In genomic region chr17:35079778-35080177, GRCm38 (mm10) we compare ENCODE assay signal across 10 mouse cellular contexts. TPM values are rescaled to one million over a fixed set of nuclear protein-coding genes. Genes with fewer than 3 reads are reported as not detected.
A peak's percentile ranks its signal among the peaks of the same experiment; 100 is the strongest.
DNase-seq lines count a peak whose midpoint lies in the region; ATAC-seq and TF ChIP-seq lines count a peak whose summit lies in the region.
"Had no signal": no experiment of that assay in that cellular context is flagged by ENCODE, and none has a peak within 500 bp of the region (broad histone marks: within the 10 kb centered on the region; RNA-seq: fewer than 3 reads in every experiment).

No protein-coding gene starts in this region.

- no peak for TF ChIP-seq CTCF in lung, embryonic 14.5 days (IDR thresholded peaks at IDR 0.05; ENCODE audit: low read depth)
- TF ChIP-seq CTCF in lung, postnatal 0 days (IDR thresholded peaks at IDR 0.05): no peak
- TF ChIP-seq CTCF in small intestine, adult 2 months (IDR thresholded peaks at IDR 0.05; ENCODE audit: extremely low read depth, insufficient read length, insufficient replicate concordance, low read depth, low read length): no peak

- H3K4me1 ChIP-seq in lung, embryonic 14.5 days (ENCODE audit: insufficient read depth): 0 out of 2 replicates have a peak, but pooled peaks cover 4% of the 10 kb centered on the region
- H3K4me1 ChIP-seq in lung, postnatal 0 days (ENCODE audit: insufficient read depth, low read depth, low read length): no peaks in the 10 kb centered on the region
- peaks cover 27% of the 10 kb centered on the region for H3K4me1 ChIP-seq in intestine, embryonic 16.5 days (ENCODE audit: control insufficient read depth, insufficient read depth, low read length)
- peaks cover 30% of the 10 kb centered on the region for H3K4me1 ChIP-seq in small intestine, adult 2 months (ENCODE audit: control insufficient read depth, insufficient read depth, insufficient read length, low read length)
- peaks cover 9% of the 10 kb centered on the region; the same call in 1 of the 2 replicates for H3K4me1 ChIP-seq in kidney, embryonic 14.5 days (ENCODE audit: control insufficient read depth, insufficient read depth, low read length)

- no peak for DNase-seq in lung, embryonic 14.5 days
- no peak for DNase-seq in lung, postnatal 0 days (ENCODE audit: low spot score)
- DNase-seq in c-Kit-positive CD71-positive TER-119-positive erythroid progenitor cells, embryonic 14.5 days (ENCODE audit: low spot score): peak; percentile 80
- no peak for DNase-seq in right cerebral cortex, adult 2 months (ENCODE audit: low spot score in 2 of 2)
- DNase-seq: forebrain, postnatal 0 days; kidney, postnatal 10 days had no signal

- WGBS in lung, embryonic 14.5 days: 40% methylated on average over 9 of the region's 9 CpGs
- 39% methylated on average over 9 of the region's 9 CpGs for WGBS in lung, postnatal 0 days
- WGBS in intestine, embryonic 16.5 days: 45% methylated on average over 9 of the region's 9 CpGs
- 20% methylated on average over 9 of the region's 9 CpGs for WGBS in small intestine, adult 2 months
- 61% methylated on average over 9 of the region's 9 CpGs for WGBS in kidney, embryonic 14.5 days

- TF ChIP-seq EP300 in lung, postnatal 0 days (IDR thresholded peaks at IDR 0.05): no peak

- H3K4me2 ChIP-seq in lung, embryonic 14.5 days: no peak overlapping the region
- no peak overlapping the region for H3K4me2 ChIP-seq in lung, postnatal 0 days (replicated peaks; ENCODE audit: low read depth, low read length)
- peak overlapping the region; percentile 25; the same call in 1 of the 2 replicates for H3K4me2 ChIP-seq in intestine, embryonic 16.5 days (ENCODE audit: low read depth, low read length)
- H3K4me2 ChIP-seq in kidney, embryonic 14.5 days (replicated peaks; ENCODE audit: low read depth, low read length): no peak overlapping the region

- H3K27ac ChIP-seq in lung, embryonic 14.5 days (ENCODE audit: low read depth): no peak overlapping the region
- no peak overlapping the region for H3K27ac ChIP-seq in lung, postnatal 0 days (ENCODE audit: low read length)
- peak overlapping the region; percentile 59 for H3K27ac ChIP-seq in intestine, embryonic 16.5 days (ENCODE audit: low read length)
- peak overlapping the region; percentile 48 for H3K27ac ChIP-seq in small intestine, adult 2 months (ENCODE audit: insufficient read depth, low read depth, low read length)
- H3K27ac ChIP-seq in kidney, embryonic 14.5 days (ENCODE audit: low read depth, low read length): no peak overlapping the region

- no peaks in the 10 kb centered on the region for H3K9me3 ChIP-seq in lung, embryonic 14.5 days (ENCODE audit: low read depth, low read length)
- no peaks in the 10 kb centered on the region for H3K9me3 ChIP-seq in lung, postnatal 0 days (ENCODE audit: low read length)
- no peaks in the 10 kb centered on the region for H3K9me3 ChIP-seq in intestine, embryonic 16.5 days (ENCODE audit: control insufficient read depth, low read length)
- peaks cover 3% of the 10 kb centered on the region; the same call in 1 of the 2 replicates for H3K9me3 ChIP-seq in kidney, embryonic 14.5 days (ENCODE audit: control insufficient read depth, low read length)

- ATAC-seq in lung, embryonic 14.5 days (ENCODE audit: insufficient read depth): no peak
- no peak for ATAC-seq in lung, postnatal 0 days
- ATAC-seq in intestine, embryonic 16.5 days: peak; percentile 85
- no peak for ATAC-seq in kidney, embryonic 14.5 days (ENCODE audit: low FRiP score, low TSS enrichment)
- ATAC-seq: activated CD4-positive, CD25-positive, alpha-beta regulatory T cell, adult 4 months; forebrain, postnatal 0 days had no signal

- TF ChIP-seq POLR2A in small intestine, adult 2 months (IDR thresholded peaks at IDR 0.05; ENCODE audit: low read depth, low read length): no peak; the same call in 1 of the 2 replicates

- H3K9ac ChIP-seq in lung, embryonic 14.5 days: peak overlapping the region; percentile 15; the same call in 1 of the 2 replicates
- H3K9ac ChIP-seq in lung, postnatal 0 days (replicated peaks; ENCODE audit: low read depth): no peak overlapping the region
- peak overlapping the region; percentile 43; the same call in 1 of the 2 replicates for H3K9ac ChIP-seq in intestine, embryonic 16.5 days (ENCODE audit: low read depth, low read length)
- no peak overlapping the region for H3K9ac ChIP-seq in kidney, embryonic 14.5 days (ENCODE audit: low read depth, low read length)
- H3K9ac ChIP-seq: forebrain, postnatal 0 days had no signal

- no peak overlapping the region for H3K4me3 ChIP-seq in lung, embryonic 14.5 days (ENCODE audit: low read depth, low read length)
- H3K4me3 ChIP-seq in lung, postnatal 0 days (ENCODE audit: low read depth, low read length): no peak overlapping the region
- no peak overlapping the region; the same call in 1 of the 2 replicates for H3K4me3 ChIP-seq in intestine, embryonic 16.5 days (ENCODE audit: low read length)
- H3K4me3 ChIP-seq in small intestine, adult 2 months (ENCODE audit: low read depth, low read length): no peak overlapping the region
- H3K4me3 ChIP-seq in kidney, embryonic 14.5 days (ENCODE audit: low read length): no peak overlapping the region

- no peaks in the 10 kb centered on the region for H3K27me3 ChIP-seq in lung, embryonic 14.5 days (ENCODE audit: insufficient read depth, low read length)
- no peaks in the 10 kb centered on the region for H3K27me3 ChIP-seq in lung, postnatal 0 days (replicated peaks; ENCODE audit: insufficient read depth, low read length)
- no peaks in the 10 kb centered on the region for H3K27me3 ChIP-seq in intestine, embryonic 16.5 days (replicated peaks; ENCODE audit: control insufficient read depth, insufficient read depth, low read length)
- H3K27me3 ChIP-seq in small intestine, adult 2 months (ENCODE audit: control insufficient read depth, insufficient read depth, low read length): no peaks in the 10 kb centered on the region
- H3K27me3 ChIP-seq in kidney, embryonic 14.5 days (ENCODE audit: control insufficient read depth, insufficient read depth, low read length): peaks cover 2% of the 10 kb centered on the region; the same call in 1 of the 2 replicates

- H3K36me3 ChIP-seq in lung, embryonic 14.5 days (ENCODE audit: insufficient read depth): no peaks in the 10 kb centered on the region
- no peaks in the 10 kb centered on the region for H3K36me3 ChIP-seq in lung, postnatal 0 days (ENCODE audit: insufficient read depth, low read length)
- no peaks in the 10 kb centered on the region for H3K36me3 ChIP-seq in intestine, embryonic 16.5 days (ENCODE audit: control insufficient read depth, insufficient read depth, low read length)
- no peaks in the 10 kb centered on the region for H3K36me3 ChIP-seq in small intestine, adult 2 months (ENCODE audit: control insufficient read depth, insufficient read depth, low read length)
- H3K36me3 ChIP-seq in kidney, embryonic 14.5 days (ENCODE audit: control insufficient read depth, insufficient read depth, low read length): no peaks in the 10 kb centered on the region

RNA-seq across cellular contexts. Expression of gene Ly6g6d, which starts 1.9 kb away (rescaled TPM):
- polyA plus RNA-seq in lung, embryonic 14.5 days (2014; fragmentation: Nextera tagmentation; extraction: Ambion mirVana): 2.7 and 4.0 TPM in 2 replicates
- 14.4 and 14.7 TPM in 2 replicates for polyA plus RNA-seq in lung, postnatal 0 days (2015; fragmentation: Nextera tagmentation; extraction: Ambion mirVana)
- 4.3 and 5.6 TPM in 2 replicates for polyA plus RNA-seq in intestine, embryonic 16.5 days (2015; fragmentation: Nextera tagmentation; extraction: Ambion mirVana)
- polyA plus RNA-seq in small intestine, adult 2 months (2012; rRNA removed): 7.2 and 10.7 TPM in 2 replicates
- 4.3 and 4.8 TPM in 2 replicates for polyA plus RNA-seq in kidney, embryonic 14.5 days (2014; fragmentation: Nextera tagmentation; extraction: Ambion mirVana)
- polyA plus RNA-seq: activated CD4-positive, CD25-positive, alpha-beta regulatory T cell, adult 4 months had no signal

RNA-seq across cellular contexts. Expression of gene Ly6g6e, which starts 3.1 kb away (rescaled TPM):
- 0.39 and 0.43 TPM in 2 replicates for polyA plus RNA-seq in lung, embryonic 14.5 days (2014; fragmentation: Nextera tagmentation; extraction: Ambion mirVana)
- polyA plus RNA-seq in lung, postnatal 0 days (2015; fragmentation: Nextera tagmentation; extraction: Ambion mirVana): 2.8 and 3.1 TPM in 2 replicates
- 3.4 and 3.8 TPM in 2 replicates for polyA plus RNA-seq in intestine, embryonic 16.5 days (2015; fragmentation: Nextera tagmentation; extraction: Ambion mirVana)
- polyA plus RNA-seq in small intestine, adult 2 months (2012; rRNA removed): 1.3 and 19.4 TPM in 2 replicates
- polyA plus RNA-seq in kidney, embryonic 14.5 days (2014; fragmentation: Nextera tagmentation; extraction: Ambion mirVana): 0.81 and 1.3 TPM in 2 replicates
- polyA plus RNA-seq: activated CD4-positive, CD25-positive, alpha-beta regulatory T cell, adult 4 months had no signal

RNA-seq across cellular contexts. Expression of gene Ly6g6f, which starts 5.6 kb away (rescaled TPM):
- polyA plus RNA-seq in lung, embryonic 14.5 days (2014; fragmentation: Nextera tagmentation; extraction: Ambion mirVana): 0.49 and 0.96 TPM in 2 replicates
- polyA plus RNA-seq in lung, postnatal 0 days (2015; fragmentation: Nextera tagmentation; extraction: Ambion mirVana): 0.71 and 0.74 TPM in 2 replicates
- 0.16 and 0.23 TPM in 2 replicates for polyA plus RNA-seq in intestine, embryonic 16.5 days (2015; fragmentation: Nextera tagmentation; extraction: Ambion mirVana)
- 1.2 and 3.8 TPM in 2 replicates for polyA plus RNA-seq in small intestine, adult 2 months (2012; rRNA removed)
- polyA plus RNA-seq in kidney, embryonic 14.5 days (2014; fragmentation: Nextera tagmentation; extraction: Ambion mirVana): 0.31 and 0.34 TPM in 2 replicates
- polyA plus RNA-seq: forebrain, postnatal 0 days had no signal

RNA-seq across cellular contexts. Expression of gene Abhd16a, which starts 9.3 kb away (rescaled TPM):
- polyA plus RNA-seq in lung, embryonic 14.5 days (2014; fragmentation: Nextera tagmentation; extraction: Ambion mirVana): 79.7 and 80.9 TPM in 2 replicates
- polyA plus RNA-seq in lung, postnatal 0 days (2015; fragmentation: Nextera tagmentation; extraction: Ambion mirVana): 104 and 111 TPM in 2 replicates
- polyA plus RNA-seq in intestine, embryonic 16.5 days (2015; fragmentation: Nextera tagmentation; extraction: Ambion mirVana): 107 and 108 TPM in 2 replicates
- polyA plus RNA-seq in small intestine, adult 2 months (2012; rRNA removed): 114 and 183 TPM in 2 replicates
- polyA plus RNA-seq in kidney, embryonic 14.5 days (2014; fragmentation: Nextera tagmentation; extraction: Ambion mirVana): 73.9 and 85.7 TPM in 2 replicates

RNA-seq across cellular contexts. Expression of gene Mpig6b, which starts 13.8 kb away (rescaled TPM):
- 0.95 and 1.4 TPM in 2 replicates for polyA plus RNA-seq in lung, embryonic 14.5 days (2014; fragmentation: Nextera tagmentation; extraction: Ambion mirVana)
- polyA plus RNA-seq in lung, postnatal 0 days (2015; fragmentation: Nextera tagmentation; extraction: Ambion mirVana): 2.1 and 2.3 TPM in 2 replicates
- 0.37 and 0.40 TPM in 2 replicates for polyA plus RNA-seq in intestine, embryonic 16.5 days (2015; fragmentation: Nextera tagmentation; extraction: Ambion mirVana)
- 0.28 and 0.39 TPM in 2 replicates for polyA plus RNA-seq in small intestine, adult 2 months (2012; rRNA removed)
- polyA plus RNA-seq in kidney, embryonic 14.5 days (2014; fragmentation: Nextera tagmentation; extraction: Ambion mirVana): 0.36 and 0.46 TPM in 2 replicates
- polyA plus RNA-seq: activated CD4-positive, CD25-positive, alpha-beta regulatory T cell, adult 4 months had no signal

Comparison
In these comparisons a context has a peak if more than half of its experiments do, and no peak if none do; other contexts are left out.
1. H3K9ac ChIP-seq: peak in lung, embryonic 14.5 days (single experiment) and intestine, embryonic 16.5 days (single experiment); none in lung, postnatal 0 days (single experiment) and kidney, embryonic 14.5 days (single experiment).
2. H3K27ac ChIP-seq: peak in intestine, embryonic 16.5 days (single experiment) and small intestine, adult 2 months (single experiment); none in lung, embryonic 14.5 days (single experiment), lung, postnatal 0 days (single experiment) and kidney, embryonic 14.5 days (single experiment).